Mouse (Mus musculus): ENCODE results near the gene Cd24a. TPM values are rescaled to one million over a fixed set of nuclear protein-coding genes. Genes with fewer than 3 reads are reported as not detected.
A peak's percentile ranks its signal among the peaks of the same experiment; 100 is the strongest.

Gene Cd24a
- polyA plus RNA-seq, 1 experiment, result 186 TPM

GRCm38 (mm10) chr10:43580649-43581078 lies 2.6 kb downstream of the Cd24a start:
- under 1% methylated on average over 15 of the region's 15 CpGs for WGBS
- no peak for TF ChIP-seq POLR2A (IDR thresholded peaks at IDR 0.05; ENCODE audit: low read depth, low read length)
- TF ChIP-seq CTCF (conservative IDR thresholded peaks at IDR 0.05; ENCODE audit: insufficient read depth, insufficient read length, low read depth, low read length), result no peak
- Histone ChIP-seq H3K27me3 (replicated peaks; ENCODE audit: control insufficient read depth, insufficient read depth, low read length) (no peaks in the 10 kb centered on the region), H3K4me1 (ENCODE audit: control insufficient read depth, insufficient read depth, low read length) (no peaks in the 10 kb centered on the region), H3K4me3 (ENCODE audit: insufficient read depth, low read depth, low read length) (peak overlapping the region; percentile 45), H3K27ac (ENCODE audit: insufficient read depth, low read depth, low read length) (peak overlapping the region; percentile 4; the same call in 1 of the 2 replicates), H3K36me3 (ENCODE audit: control insufficient read depth, insufficient read depth, low read length) (no peaks in the 10 kb centered on the region)
- peak; percentile 67 for DNase-seq

GRCm38 (mm10) chr10:43581260-43581659 lies 3.2 kb downstream of the Cd24a start:
- H3K36me3 ChIP-seq (ENCODE audit: control insufficient read depth, insufficient read depth, low read length), result no peaks in the 10 kb centered on the region
- no peak for DNase-seq
- no peak for TF ChIP-seq CTCF (conservative IDR thresholded peaks at IDR 0.05; ENCODE audit: insufficient read depth, insufficient read length, low read depth, low read length)
- no peaks in the 10 kb centered on the region for H3K27me3 ChIP-seq (replicated peaks; ENCODE audit: control insufficient read depth, insufficient read depth, low read length)
- H3K4me1 ChIP-seq (ENCODE audit: control insufficient read depth, insufficient read depth, low read length), result no peaks in the 10 kb centered on the region
- peak overlapping the region; percentile 45 for H3K4me3 ChIP-seq (ENCODE audit: insufficient read depth, low read depth, low read length)
- WGBS, result 58% methylated on average over 3 of the region's 3 CpGs
- H3K27ac ChIP-seq (ENCODE audit: insufficient read depth, low read depth, low read length), result 0 out of 2 replicates have a peak overlapping the region, but pooled peaks have one; percentile 4

GRCm38 (mm10) chr10:43584538-43584937 lies 6.5 kb downstream of the Cd24a start:
- WGBS, result 93% methylated on average over 4 of the region's 4 CpGs
- DNase-seq, result no peak
- Histone ChIP-seq H3K27me3 (replicated peaks; ENCODE audit: control insufficient read depth, insufficient read depth, low read length) (no peaks in the 10 kb centered on the region), H3K4me1 (ENCODE audit: control insufficient read depth, insufficient read depth, low read length) (peaks cover 3% of the 10 kb centered on the region; the same call in 1 of the 2 replicates), H3K36me3 (ENCODE audit: control insufficient read depth, insufficient read depth, low read length) (no peaks in the 10 kb centered on the region), H3K4me3 (ENCODE audit: insufficient read depth, low read depth, low read length) (no peak overlapping the region), H3K27ac (ENCODE audit: insufficient read depth, low read depth, low read length) (no peak overlapping the region)
- TF ChIP-seq CTCF (conservative IDR thresholded peaks at IDR 0.05; ENCODE audit: insufficient read depth, insufficient read length, low read depth, low read length) (no peak), POLR2A (IDR thresholded peaks at IDR 0.05; ENCODE audit: low read depth, low read length) (no peak)

GRCm38 (mm10) chr10:43588470-43589177 lies 10.5 kb downstream of the Cd24a start:
- Histone ChIP-seq H3K27me3 (replicated peaks; ENCODE audit: control insufficient read depth, insufficient read depth, low read length) (no peaks in the 10 kb centered on the region), H3K4me3 (ENCODE audit: insufficient read depth, low read depth, low read length) (no peak overlapping the region), H3K27ac (ENCODE audit: insufficient read depth, low read depth, low read length) (no peak overlapping the region), H3K4me1 (ENCODE audit: control insufficient read depth, insufficient read depth, low read length) (peaks cover 3% of the 10 kb centered on the region; the same call in 1 of the 2 replicates), H3K36me3 (ENCODE audit: control insufficient read depth, insufficient read depth, low read length) (no peaks in the 10 kb centered on the region)
- 48% methylated on average over 8 of the region's 8 CpGs for WGBS
- peak; percentile 51 for DNase-seq
- no peak for TF ChIP-seq CTCF (conservative IDR thresholded peaks at IDR 0.05; ENCODE audit: insufficient read depth, insufficient read length, low read depth, low read length)

- Histone ChIP-seq H3K27ac (ENCODE audit: insufficient read depth, low read depth, low read length) (no peak overlapping the region), H3K4me1 (ENCODE audit: control insufficient read depth, insufficient read depth, low read length) (peaks cover 3% of the 10 kb centered on the region; the same call in 1 of the 2 replicates), H3K36me3 (ENCODE audit: control insufficient read depth, insufficient read depth, low read length) (no peaks in the 10 kb centered on the region), H3K27me3 (replicated peaks; ENCODE audit: control insufficient read depth, insufficient read depth, low read length) (no peaks in the 10 kb centered on the region), H3K4me3 (ENCODE audit: insufficient read depth, low read depth, low read length) (no peak overlapping the region)
- TF ChIP-seq CTCF (conservative IDR thresholded peaks at IDR 0.05; ENCODE audit: insufficient read depth, insufficient read length, low read depth, low read length) (no peak), POLR2A (IDR thresholded peaks at IDR 0.05; ENCODE audit: low read depth, low read length) (no peak)
- no peak for DNase-seq
- 83% methylated on average over 10 of the region's 10 CpGs for WGBS
Observed at GRCm38 (mm10) chr10:43591477-43591876, 13.4 kb downstream of the Cd24a start.

- Histone ChIP-seq H3K27ac (ENCODE audit: insufficient read depth, low read depth, low read length) (no peak overlapping the region), H3K36me3 (ENCODE audit: control insufficient read depth, insufficient read depth, low read length) (no peaks in the 10 kb centered on the region), H3K27me3 (replicated peaks; ENCODE audit: control insufficient read depth, insufficient read depth, low read length) (no peaks in the 10 kb centered on the region), H3K4me3 (ENCODE audit: insufficient read depth, low read depth, low read length) (no peak overlapping the region), H3K4me1 (ENCODE audit: control insufficient read depth, insufficient read depth, low read length) (peaks cover 3% of the 10 kb centered on the region; the same call in 1 of the 2 replicates)
- WGBS, result 90% methylated on average over 5 of the region's 5 CpGs
- DNase-seq, result no peak
- TF ChIP-seq CTCF (conservative IDR thresholded peaks at IDR 0.05; ENCODE audit: insufficient read depth, insufficient read length, low read depth, low read length) (no peak), POLR2A (IDR thresholded peaks at IDR 0.05; ENCODE audit: low read depth, low read length) (no peak)
Observed at GRCm38 (mm10) chr10:43593182-43593581, 15.1 kb downstream of the Cd24a start.

- DNase-seq, result no peak
- no peaks in the 10 kb centered on the region for H3K36me3 ChIP-seq (ENCODE audit: control insufficient read depth, insufficient read depth, low read length)
- H3K27me3 ChIP-seq (replicated peaks; ENCODE audit: control insufficient read depth, insufficient read depth, low read length), result no peaks in the 10 kb centered on the region
- no peak overlapping the region for H3K27ac ChIP-seq (ENCODE audit: insufficient read depth, low read depth, low read length)
- 88% methylated on average over 2 of the region's 2 CpGs for WGBS
- no peaks in the 10 kb centered on the region for H3K4me1 ChIP-seq (ENCODE audit: control insufficient read depth, insufficient read depth, low read length)
- H3K4me3 ChIP-seq (ENCODE audit: insufficient read depth, low read depth, low read length), result no peak overlapping the region
- TF ChIP-seq CTCF (conservative IDR thresholded peaks at IDR 0.05; ENCODE audit: insufficient read depth, insufficient read length, low read depth, low read length), result no peak
- TF ChIP-seq POLR2A (IDR thresholded peaks at IDR 0.05; ENCODE audit: low read depth, low read length), result no peak
Observed at GRCm38 (mm10) chr10:43594187-43594586, 16.1 kb downstream of the Cd24a start.
